In the genomic region with DNA sequence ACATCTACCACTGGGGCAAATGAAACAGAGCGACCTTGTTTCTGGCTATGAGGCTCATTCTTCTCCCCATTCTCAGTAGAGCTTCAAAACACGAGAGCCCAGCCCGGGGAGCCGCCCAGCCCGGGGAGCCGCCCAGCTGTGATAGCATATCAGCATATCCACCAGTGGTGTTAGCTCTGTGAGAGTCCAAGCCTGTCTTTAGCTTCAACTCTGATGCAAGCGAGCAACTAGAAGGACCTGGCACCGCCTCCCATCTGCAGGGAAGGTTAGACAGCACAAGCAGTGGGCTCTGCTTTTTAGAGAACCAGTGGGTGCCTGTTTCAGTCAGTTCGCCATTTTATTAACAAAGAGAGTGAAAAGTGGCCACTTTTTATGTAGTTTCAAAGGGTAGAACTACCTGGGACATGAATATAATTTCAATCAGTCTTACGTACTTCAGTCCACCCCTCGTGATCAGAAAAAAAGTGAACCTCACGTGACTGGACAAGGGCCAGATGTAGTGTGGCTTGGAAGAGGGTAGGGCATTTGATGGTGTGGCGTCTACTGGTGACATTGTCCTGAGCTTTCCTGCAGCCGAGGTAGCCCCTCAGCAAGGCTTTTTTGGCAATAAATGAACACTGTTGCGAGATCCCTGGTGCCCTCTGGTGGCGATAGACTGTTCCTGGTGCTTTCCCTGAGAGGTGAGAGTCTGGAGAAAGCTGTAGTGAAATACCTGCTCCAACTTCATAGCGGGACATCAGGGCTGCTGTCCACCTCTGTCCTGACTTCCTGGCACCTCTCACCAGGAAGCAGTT, we compare ENCODE assay signal across 8 mouse cellular contexts.
A peak's percentile ranks its signal among the peaks of the same experiment; 100 is the strongest.
DNase-seq lines count a peak whose midpoint lies in the region; ATAC-seq and TF ChIP-seq lines count a peak whose summit lies in the region.

No protein-coding gene starts in this region.

- peak; percentile 76 for TF ChIP-seq CTCF in cerebellum, adult 2 months (IDR thresholded peaks at IDR 0.05; ENCODE audit: borderline replicate concordance, insufficient read depth, low read depth, low read length)
- TF ChIP-seq CTCF in small intestine, adult 2 months (IDR thresholded peaks at IDR 0.05; ENCODE audit: extremely low read depth, insufficient read length, insufficient replicate concordance, low read depth, low read length), result peak; percentile 36; the same call in 1 of the 2 replicates

- 29% methylated on average over 17 of the region's 17 CpGs for WGBS in cerebellum, adult 2 months
- WGBS in small intestine, adult 2 months, result 33% methylated on average over 17 of the region's 17 CpGs

- H3K4me3 ChIP-seq in cerebellum, adult 2 months (replicated peaks; ENCODE audit: insufficient read depth, low read depth, low read length), result peak overlapping the region; percentile 19
- no peak overlapping the region for H3K4me3 ChIP-seq in small intestine, adult 2 months (ENCODE audit: low read depth, low read length)

- no peaks in the 10 kb centered on the region for H3K27me3 ChIP-seq in cerebellum, adult 2 months (ENCODE audit: control insufficient read depth, insufficient read depth, low read length)
- no peaks in the 10 kb centered on the region for H3K27me3 ChIP-seq in small intestine, adult 2 months (ENCODE audit: control insufficient read depth, insufficient read depth, low read length)

- peak; percentile 12 to 62 for DNase-seq in adrenal gland, adult (ENCODE audit: inconsistent age in 2 of 2, low spot score in 1 of 2)
- no peak for DNase-seq in adrenal gland, adult 8-10 months
- peak; percentile 32 to 35 for DNase-seq in B cell, adult 2 months
- peak; percentile 27 to 52 for DNase-seq in cerebellum, adult 2 months
- peak; percentile 59 for DNase-seq in forelimb bud, embryonic 11.5 days (ENCODE audit: low read depth, low spot score)
- DNase-seq in kidney, postnatal 36 days, result peak; percentile 18 to 68

- ATAC-seq in megakaryocyte-erythroid progenitor cell, adult 5-6 weeks (replicated peaks; ENCODE audit: low FRiP score, low TSS enrichment, poor library complexity, severe bottlenecking), result peak; percentile 55; the same call in 1 of the 2 replicates

- no peaks in the 10 kb centered on the region for H3K36me3 ChIP-seq in small intestine, adult 2 months (ENCODE audit: control insufficient read depth, insufficient read depth, low read length)

- H3K27ac ChIP-seq in cerebellum, adult 2 months (ENCODE audit: insufficient read depth, low read length), result no peak overlapping the region
- no peak overlapping the region for H3K27ac ChIP-seq in small intestine, adult 2 months (ENCODE audit: insufficient read depth, low read depth, low read length)

- H3K4me1 ChIP-seq in cerebellum, adult 2 months (ENCODE audit: control insufficient read depth, insufficient read depth, low read length), result no peaks in the 10 kb centered on the region
- no peaks in the 10 kb centered on the region for H3K4me1 ChIP-seq in small intestine, adult 2 months (ENCODE audit: control insufficient read depth, insufficient read depth, insufficient read length, low read length)

- TF ChIP-seq POLR2A in cerebellum, adult 2 months (IDR thresholded peaks at IDR 0.05; ENCODE audit: borderline replicate concordance, insufficient read depth, low read length), result no peak
- no peak for TF ChIP-seq POLR2A in small intestine, adult 2 months (IDR thresholded peaks at IDR 0.05; ENCODE audit: low read depth, low read length)
